Mouse (Mus musculus) kidney, embryonic 16.5 days (tissue): ENCODE results near the gene Bean1. TPM values are rescaled to one million over a fixed set of nuclear protein-coding genes. Genes with fewer than 3 reads are reported as not detected.

ENCODE experiments used
- ATAC-seq: fragments of 200-750 bp; cut with Nextera tagmentation; 2 replicates; pipeline ENCODE4 v1.8.0; 2017; ENCODE audit warnings: moderate TSS enrichment; ENCODE audit not compliant: low FRiP score, low TSS enrichment
- H3K27ac ChIP-seq: fragments of 300-500 bp; sonication (generic); 2 replicates; pipeline ENCODE4 v1.5.1; 2014; ENCODE audit warnings: low read length
- H3K27me3 ChIP-seq: fragments of 300-500 bp; sonication (generic); 2 replicates; pipeline ENCODE4 v1.6.1; 2014; ENCODE audit warnings: low read length, control low read depth, mixed read lengths; ENCODE audit not compliant: insufficient read depth
- H3K36me3 ChIP-seq: fragments of 300-500 bp; sonication (generic); 2 replicates; pipeline ENCODE4 v1.6.1; 2014; ENCODE audit warnings: low read length, control low read depth, mixed read lengths; ENCODE audit not compliant: insufficient read depth
- H3K4me1 ChIP-seq: fragments of 300-500 bp; sonication (generic); 2 replicates; pipeline ENCODE4 v1.6.1; 2014; ENCODE audit warnings: low read length, control low read depth, mixed read lengths; ENCODE audit not compliant: insufficient read depth
- H3K4me2 ChIP-seq: fragments of 300-500 bp; sonication (generic); replicated peaks from 2 replicates; pipeline ENCODE4 v1.6.1; 2014; ENCODE audit warnings: low read depth, low read length
- H3K4me3 ChIP-seq: fragments of 300-500 bp; sonication (generic); 2 replicates; pipeline ENCODE4 v1.5.1; 2014; ENCODE audit warnings: mild to moderate bottlenecking, low read length
- H3K9ac ChIP-seq: fragments of 300-500 bp; sonication (generic); replicated peaks from 2 replicates; pipeline ENCODE4 v1.6.1; 2014; ENCODE audit warnings: low read length
- H3K9me3 ChIP-seq: fragments of 300-500 bp; sonication (generic); 2 replicates; pipeline ENCODE4 v1.6.1; 2016; ENCODE audit warnings: low read length, control low read depth
- WGBS: fragments of 180-500 bp; shearing (Covaris S2); extraction: QIAGEN DNeasy Blood & Tissue Kit; methylation state at CpG from one replicate; pipeline ENCODE4 v1.1.7; 2014; 5-methylcytosine and 5-hydroxymethylcytosine counted together
- polyA plus RNA-seq: library from polyadenylated mRNA; unstranded; fragments of >200 nt; fragmentation: Nextera tagmentation; extraction: Ambion mirVana; gene quantifications from 2 replicates; pipeline ENCODE4 v1.2.1, GENCODE M21; 2015

Gene Bean1
- polyA plus RNA-seq = 2.3 and 2.5 TPM in 2 replicates

DNA sequence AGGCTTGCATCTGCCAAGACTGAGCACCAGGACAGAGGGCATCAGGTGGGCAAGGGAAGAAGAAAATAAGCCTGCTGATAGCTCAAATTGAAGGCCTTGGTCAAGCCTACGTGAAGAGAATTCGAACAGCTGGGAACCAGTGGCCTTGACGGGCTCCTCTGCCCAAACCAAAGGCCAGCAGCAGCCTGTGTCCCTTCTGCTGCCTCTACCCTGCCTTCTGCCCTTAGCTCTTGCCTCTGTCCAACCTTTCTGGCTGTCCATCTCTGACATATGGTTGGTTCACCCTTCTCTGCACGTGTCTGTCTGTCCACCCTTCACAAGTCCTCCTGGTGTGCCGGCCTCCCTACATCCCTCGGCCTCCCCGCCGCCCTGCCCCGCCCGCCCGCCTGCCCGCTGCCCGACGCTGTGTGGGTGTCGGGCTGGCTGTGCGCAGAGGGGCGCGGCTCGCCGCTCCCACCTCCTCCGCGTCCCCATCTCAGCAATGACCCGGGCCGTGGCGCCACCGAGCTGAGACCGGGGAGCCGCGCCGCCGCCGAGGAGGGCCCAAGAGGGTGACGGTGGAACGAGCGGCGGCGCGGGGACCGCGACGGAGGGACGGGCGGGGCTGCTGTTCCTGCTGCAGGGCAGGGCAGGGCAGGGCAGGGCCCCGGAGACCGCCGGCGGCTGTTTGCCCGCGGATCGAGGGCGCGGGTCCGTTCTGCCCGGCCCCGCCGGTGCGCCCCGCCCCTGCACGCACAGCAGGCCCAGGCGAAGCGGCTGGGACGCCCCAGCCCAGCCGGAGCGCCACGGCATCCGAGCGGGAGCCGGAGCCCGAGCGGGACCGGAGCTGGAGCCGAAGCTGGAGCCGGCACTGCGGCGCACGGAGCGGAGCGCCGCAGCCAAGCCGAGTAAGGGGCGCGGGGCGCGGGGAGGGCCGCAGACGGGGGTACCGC lies at the start of gene Bean1:
Bean1 (plus strand) TSS at position 325 of the 932 bp plus-strand sequence.
- ATAC-seq = peak; percentile 91
- 1% methylated on average over 73 of the region's 87 CpGs for WGBS
- no peak within 1 kb of the TSS for H3K27ac ChIP-seq
- H3K36me3 ChIP-seq = no peaks in the 10 kb centered on the region
- no peaks in the 10 kb centered on the region for H3K9me3 ChIP-seq
- peak within 1 kb of the TSS; percentile 99 for H3K4me2 ChIP-seq
- peaks cover 28% of the 10 kb centered on the region for H3K27me3 ChIP-seq
- peak within 1 kb of the TSS; percentile 77 for H3K9ac ChIP-seq
- peaks cover 6% of the 10 kb centered on the region; the same call in 1 of the 2 replicates for H3K4me1 ChIP-seq
- peak within 1 kb of the TSS; percentile 67 for H3K4me3 ChIP-seq

DNA sequence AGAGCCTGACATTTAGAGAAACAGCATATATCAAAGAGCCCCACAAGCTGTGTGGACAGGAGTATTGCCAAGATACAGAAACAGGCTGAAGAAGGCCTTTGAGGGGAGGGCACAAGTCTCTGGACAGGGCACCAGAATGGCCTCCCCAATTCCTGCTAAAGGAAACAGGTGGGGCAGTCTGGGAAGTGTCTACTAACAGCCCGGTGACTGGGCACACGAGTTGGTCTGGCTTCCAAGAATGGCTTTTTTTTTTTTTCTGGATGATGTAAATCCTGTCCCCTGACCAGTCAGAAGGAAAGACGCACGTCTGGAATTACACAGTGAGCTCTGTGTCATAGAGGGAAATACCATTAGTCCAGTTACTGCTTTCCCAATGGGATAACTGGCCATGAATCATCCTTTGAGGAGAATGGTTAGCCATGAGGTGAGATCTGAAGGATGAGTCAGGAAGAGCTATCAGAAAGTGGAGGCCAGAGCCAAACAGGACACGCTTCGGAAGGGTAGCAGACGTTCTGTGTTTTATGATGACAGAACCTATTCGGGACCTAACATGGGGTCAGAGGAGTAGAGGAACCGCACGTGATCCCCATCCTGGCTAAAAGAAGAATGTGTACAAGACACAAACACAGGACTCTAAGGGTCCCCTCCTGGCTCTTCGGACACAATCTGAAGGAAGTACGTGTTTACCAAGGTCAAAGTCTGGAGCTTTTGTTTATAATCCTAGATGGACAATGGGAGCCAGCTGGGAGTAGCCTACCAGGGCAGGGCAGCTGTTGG lies 48.4 kb upstream of the Bean1 start:
- no peaks in the 10 kb centered on the region for H3K4me1 ChIP-seq
- H3K36me3 ChIP-seq = no peaks in the 10 kb centered on the region
- 71% methylated on average over 12 of the region's 12 CpGs for WGBS
- no peak overlapping the region for H3K4me2 ChIP-seq
- ATAC-seq = no peak
- no peaks in the 10 kb centered on the region for H3K9me3 ChIP-seq
- no peak overlapping the region for H3K4me3 ChIP-seq
- no peak overlapping the region for H3K27ac ChIP-seq
- H3K27me3 ChIP-seq = no peaks in the 10 kb centered on the region
- H3K9ac ChIP-seq = no peak overlapping the region

DNA sequence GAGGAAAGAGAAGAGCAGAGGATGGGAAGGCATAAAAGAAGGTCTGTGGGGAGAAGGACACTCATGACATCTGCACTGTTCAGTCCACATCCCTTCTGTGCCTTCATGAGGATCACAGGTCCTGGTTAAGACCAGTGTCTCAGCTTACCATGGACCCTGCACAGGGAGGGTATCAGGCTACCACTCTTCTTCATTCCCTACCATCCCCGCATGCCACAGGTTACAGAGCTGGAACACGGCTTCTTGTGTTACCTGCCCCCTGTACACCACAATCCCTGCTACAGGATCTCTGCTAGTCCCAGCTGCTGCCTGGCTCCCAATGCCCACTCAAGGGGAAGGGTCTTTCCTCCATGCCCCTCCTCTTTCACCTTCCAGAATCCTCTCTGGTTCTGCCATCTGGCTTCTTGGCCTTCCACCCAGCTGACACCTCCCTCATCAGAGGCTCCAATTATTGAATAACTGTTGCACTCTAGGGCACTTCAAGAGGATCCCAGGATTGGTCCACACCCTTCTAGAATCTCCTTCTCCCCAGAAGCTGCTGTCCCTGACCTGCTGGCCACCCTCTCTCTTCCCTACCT lies 47.1 kb upstream of the Bean1 start:
- H3K27ac ChIP-seq = no peak overlapping the region
- H3K4me1 ChIP-seq = no peaks in the 10 kb centered on the region
- H3K4me2 ChIP-seq = no peak overlapping the region
- H3K9ac ChIP-seq = no peak overlapping the region
- no peak overlapping the region for H3K4me3 ChIP-seq
- H3K27me3 ChIP-seq = no peaks in the 10 kb centered on the region
- WGBS = 56% methylated on average over 2 of the region's 2 CpGs
- no peaks in the 10 kb centered on the region for H3K9me3 ChIP-seq
- no peaks in the 10 kb centered on the region for H3K36me3 ChIP-seq
- peak; percentile 70; the same call in 1 of the 2 replicates for ATAC-seq

GRCm38 (mm10) chr8:104124534-104124933 lies 45.7 kb upstream of the Bean1 start:
- Histone ChIP-seq H3K4me2 (no peak overlapping the region), H3K27me3 (no peaks in the 10 kb centered on the region), H3K4me3 (no peak overlapping the region), H3K9ac (no peak overlapping the region), H3K9me3 (no peaks in the 10 kb centered on the region), H3K27ac (no peak overlapping the region), H3K4me1 (no peaks in the 10 kb centered on the region), H3K36me3 (no peaks in the 10 kb centered on the region)
- no peak for ATAC-seq
- 80% methylated on average over 5 of the region's 5 CpGs for WGBS

DNA sequence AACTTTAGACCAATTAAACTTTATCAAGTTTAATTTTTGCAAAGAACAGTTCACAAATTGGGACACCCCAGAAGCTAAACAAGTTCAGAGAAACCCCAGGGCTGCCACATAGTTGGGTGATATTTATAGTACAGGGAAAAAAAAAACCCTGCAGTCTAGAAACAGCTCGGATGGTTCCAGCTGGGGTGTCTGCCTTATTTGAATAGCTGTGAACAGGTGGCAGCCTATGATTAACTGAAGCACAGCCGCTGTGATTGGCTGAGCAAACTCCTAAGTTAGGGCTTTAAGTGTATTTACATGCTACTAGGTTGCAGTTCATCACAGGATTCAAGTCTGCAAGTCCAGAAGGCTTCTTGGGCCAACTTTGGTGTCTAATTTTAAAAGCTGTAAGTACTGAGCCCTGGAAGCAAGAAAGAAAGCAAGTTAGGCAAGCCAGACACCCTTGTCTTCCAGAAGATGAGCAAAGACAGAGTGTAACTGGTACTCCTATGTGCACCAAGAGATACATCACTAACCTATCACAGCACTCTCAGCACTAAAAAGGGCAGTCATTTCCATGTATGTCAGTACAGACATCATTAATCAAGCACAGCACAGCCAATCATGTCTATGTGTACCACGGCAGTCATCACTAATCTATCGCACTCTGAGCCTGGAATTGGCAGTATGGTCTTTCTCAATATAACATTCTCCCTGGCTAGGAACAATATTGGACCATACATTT lies 42.9 kb upstream of the Bean1 start:
- Histone ChIP-seq H3K4me1 (no peaks in the 10 kb centered on the region), H3K36me3 (no peaks in the 10 kb centered on the region), H3K4me2 (no peak overlapping the region), H3K9me3 (no peaks in the 10 kb centered on the region), H3K9ac (no peak overlapping the region), H3K4me3 (no peak overlapping the region), H3K27ac (no peak overlapping the region), H3K27me3 (no peaks in the 10 kb centered on the region)
- 72% methylated on average over 4 of the region's 4 CpGs for WGBS
- ATAC-seq = no peak

DNA sequence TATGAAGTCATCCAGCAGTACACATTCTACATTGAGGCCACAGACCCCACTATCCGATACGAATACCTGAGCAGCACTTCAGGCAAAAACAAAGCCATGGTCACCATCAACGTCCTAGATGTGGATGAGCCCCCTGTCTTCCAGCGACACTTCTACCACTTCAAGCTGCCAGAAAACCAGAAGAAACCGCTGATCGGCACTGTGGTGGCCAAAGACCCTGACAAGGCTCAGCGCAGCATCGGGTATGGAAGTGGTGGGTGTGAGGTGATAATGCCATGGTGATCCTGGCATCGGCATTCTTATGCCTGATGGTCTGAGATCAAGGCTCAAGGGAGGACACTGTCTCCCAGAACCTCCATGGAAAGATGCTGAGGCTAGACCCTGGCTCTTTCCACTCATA lies 39.3 kb upstream of the Bean1 start:
- Histone ChIP-seq H3K27ac (no peak overlapping the region), H3K4me3 (no peak overlapping the region), H3K36me3 (no peaks in the 10 kb centered on the region), H3K9ac (no peak overlapping the region), H3K9me3 (no peaks in the 10 kb centered on the region), H3K4me2 (no peak overlapping the region), H3K4me1 (no peaks in the 10 kb centered on the region), H3K27me3 (no peaks in the 10 kb centered on the region)
- no peak for ATAC-seq
- WGBS = 96% methylated on average over 9 of the region's 9 CpGs

DNA sequence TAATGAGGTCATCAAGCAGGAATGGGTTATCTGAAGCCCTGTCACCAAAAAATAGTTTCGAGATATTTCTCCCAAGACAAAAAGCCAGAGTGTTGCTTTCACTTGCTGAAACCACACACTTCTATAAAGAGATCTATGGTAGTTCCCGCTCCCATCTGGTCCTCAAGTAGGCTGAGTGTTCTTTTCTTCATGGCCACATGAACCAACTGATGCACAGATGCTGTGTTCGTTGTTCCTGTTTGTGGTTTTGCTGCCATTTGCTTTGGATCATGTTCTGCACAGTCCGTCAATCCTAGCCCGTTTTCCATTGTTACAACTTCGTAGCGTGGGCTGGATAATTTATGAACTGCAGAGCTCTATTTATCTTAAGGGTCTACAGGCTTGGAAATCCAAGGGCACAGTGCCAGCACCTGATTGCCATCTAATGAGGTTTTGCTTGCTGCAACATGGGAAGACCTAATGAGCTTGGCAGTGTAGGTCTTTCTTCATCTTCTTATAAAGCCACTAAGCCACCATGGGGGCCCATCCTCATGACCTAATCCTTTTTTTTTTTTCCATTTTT lies 38.7 kb upstream of the Bean1 start:
- H3K4me1 ChIP-seq = no peaks in the 10 kb centered on the region
- H3K27me3 ChIP-seq = no peaks in the 10 kb centered on the region
- H3K4me2 ChIP-seq = no peak overlapping the region
- 69% methylated on average over 7 of the region's 7 CpGs for WGBS
- no peaks in the 10 kb centered on the region for H3K9me3 ChIP-seq
- no peak overlapping the region for H3K27ac ChIP-seq
- H3K9ac ChIP-seq = no peak overlapping the region
- ATAC-seq = no peak
- no peak overlapping the region for H3K4me3 ChIP-seq
- H3K36me3 ChIP-seq = no peaks in the 10 kb centered on the region

DNA sequence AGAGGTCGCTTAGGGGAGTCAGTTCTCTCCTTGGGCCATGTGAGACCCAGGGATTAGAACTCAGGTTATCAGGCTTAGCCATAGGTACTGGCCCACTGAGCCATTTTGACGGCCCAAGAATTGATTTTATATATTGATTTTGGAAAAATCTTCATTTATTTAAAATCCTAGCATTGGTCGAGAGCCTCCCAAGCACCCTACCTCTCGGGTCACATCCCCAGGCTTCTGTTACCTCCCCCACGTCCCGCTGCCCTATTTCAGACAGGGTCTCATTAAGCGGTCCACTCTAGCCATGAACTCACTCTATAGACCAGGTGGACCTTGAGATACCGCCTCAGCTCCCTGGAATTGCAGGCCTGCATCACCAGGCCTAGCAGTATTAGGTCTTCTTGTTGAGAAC lies 35.7 kb upstream of the Bean1 start:
- H3K27me3 ChIP-seq = no peaks in the 10 kb centered on the region
- no peaks in the 10 kb centered on the region for H3K36me3 ChIP-seq
- no peak overlapping the region for H3K9ac ChIP-seq
- WGBS = 89% methylated on average over 8 of the region's 8 CpGs
- H3K4me3 ChIP-seq = no peak overlapping the region
- H3K4me1 ChIP-seq = no peaks in the 10 kb centered on the region
- H3K4me2 ChIP-seq = no peak overlapping the region
- no peaks in the 10 kb centered on the region for H3K9me3 ChIP-seq
- H3K27ac ChIP-seq = no peak overlapping the region
- no peak for ATAC-seq

DNA sequence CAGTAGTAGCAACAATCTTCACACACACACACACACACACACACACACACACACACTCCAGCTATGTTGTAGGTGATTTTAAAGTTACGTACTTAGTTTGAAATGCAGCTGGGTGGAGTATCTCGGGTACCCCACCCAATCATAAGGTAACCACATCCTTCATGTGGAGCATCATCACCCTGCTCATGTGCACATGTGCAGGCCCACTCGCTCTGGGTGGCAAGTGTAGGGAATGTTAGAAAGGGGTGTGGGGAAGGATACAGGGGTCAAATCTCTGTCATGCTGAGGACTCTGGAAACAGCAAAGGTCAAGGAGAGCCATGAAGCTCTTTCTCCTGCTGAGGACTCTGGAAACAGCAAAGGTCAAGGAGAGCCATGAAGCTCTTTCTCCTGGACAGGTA lies 34.0 kb upstream of the Bean1 start:
- WGBS = 96% methylated on average over 3 of the region's 3 CpGs
- Histone ChIP-seq H3K36me3 (no peaks in the 10 kb centered on the region), H3K4me2 (no peak overlapping the region), H3K9ac (no peak overlapping the region), H3K27me3 (no peaks in the 10 kb centered on the region), H3K4me1 (no peaks in the 10 kb centered on the region), H3K27ac (no peak overlapping the region), H3K9me3 (no peaks in the 10 kb centered on the region), H3K4me3 (no peak overlapping the region)
- no peak for ATAC-seq
